In the genomic region with DNA sequence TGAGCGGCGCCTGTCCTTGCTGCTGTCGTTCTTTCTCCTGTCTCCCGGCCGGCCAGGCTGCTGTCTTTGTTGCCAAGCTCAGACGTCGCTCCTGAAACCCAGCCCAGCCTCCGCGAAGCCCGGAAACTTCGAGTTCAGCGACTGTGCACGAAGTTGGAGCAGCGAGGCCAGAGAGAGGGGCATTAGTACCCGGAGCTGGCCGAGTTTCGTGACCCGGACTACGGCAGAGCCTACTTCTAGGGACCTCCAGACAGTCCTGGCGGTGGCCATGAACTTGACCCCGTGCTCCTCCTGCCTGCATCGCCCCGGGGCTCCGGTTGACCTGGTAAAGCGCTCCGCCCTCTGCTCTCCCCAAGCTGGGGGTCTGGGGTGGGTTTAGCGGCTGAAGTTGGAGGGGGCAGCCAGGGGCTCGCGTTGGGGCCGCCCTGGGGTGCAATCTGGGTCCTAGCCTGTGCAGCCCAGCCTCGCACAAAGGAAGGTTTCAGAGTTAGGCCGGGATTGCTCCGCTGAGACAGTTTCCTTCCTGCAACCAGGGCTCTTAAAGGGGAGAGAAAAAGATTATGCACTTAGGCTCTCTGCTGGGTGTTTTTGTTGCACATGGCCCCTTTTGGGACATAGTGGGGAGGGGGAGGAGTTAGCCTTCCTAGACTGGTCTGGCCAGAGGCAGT, we compare ENCODE assay signal across 8 mouse cellular contexts.
A peak's percentile ranks its signal among the peaks of the same experiment; 100 is the strongest.
DNase-seq lines count a peak whose midpoint lies in the region; ATAC-seq lines count a peak whose summit lies in the region.

No protein-coding gene starts in this region.

- peak overlapping the region; percentile 88 for H3K27ac ChIP-seq in embryonic facial prominence, embryonic 15.5 days (replicated peaks)
- H3K27ac ChIP-seq in heart, embryonic 16.5 days (ENCODE audit: low read length) = peak overlapping the region; percentile 83

- peak; percentile 77 for DNase-seq in urinary bladder, postnatal 14 days (ENCODE audit: low spot score)
- DNase-seq in urinary bladder, postnatal 10 days (ENCODE audit: low spot score) = no peak
- DNase-seq in kidney, postnatal 10 days = peak; percentile 88
- peak; percentile 79 to 84 for DNase-seq in lung, postnatal 4 days
- DNase-seq in skeletal muscle tissue, adult 2 months (ENCODE audit: low read depth, low spot score) = peak; percentile 59
- no peak for DNase-seq in layer of hippocampus, adult 11-12 months (ENCODE audit: low spot score)

- no peaks in the 10 kb centered on the region for H3K27me3 ChIP-seq in embryonic facial prominence, embryonic 15.5 days
- no peaks in the 10 kb centered on the region for H3K27me3 ChIP-seq in heart, embryonic 16.5 days (ENCODE audit: control insufficient read depth, insufficient read depth, low read length)

- peaks cover 43% of the 10 kb centered on the region for H3K4me1 ChIP-seq in embryonic facial prominence, embryonic 15.5 days
- H3K4me1 ChIP-seq in heart, embryonic 16.5 days (ENCODE audit: control insufficient read depth, insufficient read depth, low read length) = peaks cover 16% of the 10 kb centered on the region

- H3K36me3 ChIP-seq in embryonic facial prominence, embryonic 15.5 days = no peaks in the 10 kb centered on the region
- H3K36me3 ChIP-seq in heart, embryonic 16.5 days (ENCODE audit: control insufficient read depth, insufficient read depth) = no peaks in the 10 kb centered on the region

- peak overlapping the region; percentile 55 for H3K4me3 ChIP-seq in embryonic facial prominence, embryonic 15.5 days (replicated peaks)
- peak overlapping the region; percentile 69 for H3K4me3 ChIP-seq in heart, embryonic 16.5 days (ENCODE audit: low read length)

- peak overlapping the region; percentile 70 for H3K9ac ChIP-seq in embryonic facial prominence, embryonic 15.5 days
- H3K9ac ChIP-seq in heart, embryonic 16.5 days (ENCODE audit: low read length) = peak overlapping the region; percentile 88

- peak; percentile 61; the same call in 1 of the 2 replicates for ATAC-seq in embryonic facial prominence, embryonic 15.5 days (ENCODE audit: insufficient number of reproducible peaks, low FRiP score, low TSS enrichment, low read depth)
- ATAC-seq in heart, embryonic 16.5 days (replicated peaks; ENCODE audit: extremely low read depth, insufficient read depth, low FRiP score) = peak; percentile 65

- H3K9me3 ChIP-seq in embryonic facial prominence, embryonic 15.5 days (replicated peaks) = no peaks in the 10 kb centered on the region
- no peaks in the 10 kb centered on the region for H3K9me3 ChIP-seq in heart, embryonic 16.5 days (replicated peaks; ENCODE audit: control insufficient read depth, low read length)

- 1% methylated on average over 33 of the region's 33 CpGs for WGBS in embryonic facial prominence, embryonic 15.5 days
- 2% methylated on average over 33 of the region's 33 CpGs for WGBS in heart, embryonic 16.5 days

- peak overlapping the region; percentile 79 for H3K4me2 ChIP-seq in embryonic facial prominence, embryonic 15.5 days (replicated peaks)
- H3K4me2 ChIP-seq in heart, embryonic 16.5 days (ENCODE audit: low read depth, low read length) = peak overlapping the region; percentile 91

Comparison
In these comparisons a context has a peak if more than half of its experiments do, and no peak if none do; other contexts are left out.
1. DNase-seq: peak in urinary bladder, postnatal 14 days (single experiment), kidney, postnatal 10 days (single experiment), lung, postnatal 4 days (2 of 2) and skeletal muscle tissue, adult 2 months (single experiment); none in urinary bladder, postnatal 10 days (single experiment) and layer of hippocampus, adult 11-12 months (single experiment).